Mouse (Mus musculus) lung, postnatal 4 days (tissue): ENCODE measurements around the gene Ppp1r12b.

Experiments
- DNase-seq, 2 experiments: peaks; one replicate each; pipeline ENCODE4 v3.0.0; 2021

Ppp1r12b gene

DNA sequence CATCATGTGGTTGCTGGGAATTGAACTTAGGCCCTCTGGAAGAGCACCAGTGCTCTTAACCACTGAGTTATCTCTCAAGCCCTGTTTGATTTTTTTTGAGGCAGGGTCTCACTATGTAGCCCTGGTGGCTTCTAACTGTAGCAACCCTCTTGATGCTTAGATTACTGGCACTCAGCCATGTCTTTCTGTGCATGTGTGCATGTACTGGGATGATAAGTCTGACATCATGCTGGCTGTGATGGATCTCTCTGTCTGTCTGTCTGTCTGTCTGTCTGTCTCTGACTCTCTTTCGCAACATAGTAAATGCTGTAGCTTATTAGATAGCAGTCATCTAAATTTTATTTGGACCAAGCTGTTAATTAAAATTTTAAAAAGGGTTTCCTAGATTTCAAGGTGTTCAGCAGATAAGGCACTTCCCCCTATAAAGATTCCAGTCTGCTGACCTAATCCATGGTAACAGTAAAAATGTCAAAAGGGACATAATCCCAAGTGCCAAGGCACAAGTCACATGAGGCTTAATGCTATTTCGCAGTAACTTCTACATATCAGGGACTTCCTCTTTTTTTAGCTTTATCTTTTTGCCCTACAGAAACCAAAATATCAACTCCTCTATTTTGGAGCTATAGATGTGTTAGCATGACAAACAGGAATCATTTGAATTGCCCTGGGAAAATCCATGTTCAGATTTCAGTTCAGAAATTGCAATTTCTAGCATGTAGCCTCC is 164.9 kb downstream of the Ppp1r12b start:
- no peak for DNase-seq

DNA sequence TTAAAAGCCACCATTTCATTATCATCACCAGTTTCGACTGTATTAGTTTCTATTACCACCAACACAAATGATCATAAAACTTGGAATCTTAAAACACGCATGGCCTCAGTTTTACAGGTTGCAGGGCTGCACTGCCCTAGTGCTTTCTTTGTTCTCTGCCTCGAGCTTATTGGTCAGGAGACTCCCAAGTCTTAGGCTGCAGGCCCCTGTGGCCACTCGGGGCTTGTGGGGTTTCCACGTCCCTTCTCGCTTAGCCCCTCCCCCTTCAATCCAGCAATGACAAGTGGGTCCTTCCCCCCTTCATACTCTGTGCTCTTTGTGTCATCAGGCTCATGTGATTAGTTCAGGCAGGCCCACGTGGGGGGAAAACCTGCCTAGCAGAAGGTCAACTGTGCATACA is 167.6 kb downstream of the Ppp1r12b start:
- no peak for DNase-seq

DNA sequence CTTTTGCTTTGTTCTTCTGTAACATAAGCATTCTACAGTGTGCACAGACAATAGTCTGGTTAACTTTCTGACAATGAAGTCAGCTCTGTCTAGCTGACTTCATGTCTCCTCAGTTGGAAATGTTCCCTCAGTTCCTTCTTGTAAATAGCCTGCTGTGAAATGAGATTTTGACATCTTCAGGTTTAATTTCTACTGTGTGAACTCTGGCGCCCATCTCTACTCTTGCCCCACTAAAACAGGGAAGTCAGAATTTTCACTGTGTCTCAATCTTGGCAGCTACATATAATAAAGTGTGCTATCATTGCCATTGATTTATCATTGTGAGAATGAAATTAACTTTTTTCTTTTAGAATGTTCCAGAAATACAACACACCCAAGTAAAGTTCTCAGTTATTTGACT is 170.8 kb downstream of the Ppp1r12b start:
- DNase-seq, result no peak

DNA sequence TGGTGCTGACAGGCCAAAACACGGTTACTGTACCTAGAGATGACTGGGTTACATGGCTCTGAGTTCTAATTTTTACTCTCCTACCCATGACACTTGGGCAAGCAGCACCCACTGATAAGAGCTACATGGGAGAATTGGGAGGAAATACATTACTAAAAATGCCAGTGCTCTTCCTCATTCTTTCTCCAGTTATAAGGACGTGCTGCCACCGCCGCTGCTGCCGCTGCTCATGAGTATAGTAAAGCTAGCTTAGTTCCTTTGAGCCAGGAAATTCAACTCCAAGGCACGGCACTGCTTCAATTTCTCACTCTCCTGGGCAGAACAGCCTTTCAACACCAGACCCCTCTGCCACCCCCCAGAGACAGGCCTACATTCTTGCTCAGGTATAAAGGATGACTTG is 171.3 kb downstream of the Ppp1r12b start:
- DNase-seq, result no peak

DNA sequence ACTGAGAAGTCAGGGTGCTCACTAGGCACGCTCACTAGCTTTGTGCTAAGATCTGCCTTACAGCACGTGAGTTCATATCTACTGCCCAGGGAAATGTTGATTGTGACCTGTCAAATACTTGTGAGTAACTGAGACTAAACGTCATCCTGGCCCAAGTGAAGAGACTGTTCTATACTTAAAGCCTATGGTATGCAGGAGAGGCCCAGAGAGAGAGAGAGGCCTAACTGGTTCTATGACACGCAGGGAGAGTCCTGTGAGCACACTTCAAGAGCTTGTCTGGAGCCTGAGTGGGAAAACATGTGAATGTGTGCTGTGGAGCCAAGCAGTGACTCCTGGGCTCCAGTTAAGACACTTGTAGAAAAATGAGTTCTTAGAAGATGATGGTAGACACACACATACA is 171.8 kb downstream of the Ppp1r12b start:
- DNase-seq, result peak in 1 of 2 experiments; percentile 59

DNA sequence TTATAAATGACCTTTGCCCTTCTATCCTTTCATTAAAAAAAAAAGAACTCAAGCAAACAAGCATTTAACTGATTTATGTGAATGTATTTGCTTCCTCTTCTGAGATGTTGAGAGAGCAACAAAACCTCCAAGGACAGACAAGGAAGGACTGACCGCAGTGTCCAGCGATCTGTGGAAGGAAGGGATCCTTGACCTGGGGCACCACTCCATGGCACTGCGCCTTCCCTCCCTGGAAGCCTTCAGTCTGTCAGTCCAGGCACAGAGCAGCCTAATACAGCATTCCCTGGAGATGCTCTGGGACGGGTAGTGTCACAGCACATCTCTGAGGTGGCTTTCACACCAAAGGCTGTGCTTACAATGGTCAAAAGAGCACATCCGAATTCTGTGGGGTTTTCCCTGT is 172.9 kb downstream of the Ppp1r12b start:
- no peak for DNase-seq

DNA sequence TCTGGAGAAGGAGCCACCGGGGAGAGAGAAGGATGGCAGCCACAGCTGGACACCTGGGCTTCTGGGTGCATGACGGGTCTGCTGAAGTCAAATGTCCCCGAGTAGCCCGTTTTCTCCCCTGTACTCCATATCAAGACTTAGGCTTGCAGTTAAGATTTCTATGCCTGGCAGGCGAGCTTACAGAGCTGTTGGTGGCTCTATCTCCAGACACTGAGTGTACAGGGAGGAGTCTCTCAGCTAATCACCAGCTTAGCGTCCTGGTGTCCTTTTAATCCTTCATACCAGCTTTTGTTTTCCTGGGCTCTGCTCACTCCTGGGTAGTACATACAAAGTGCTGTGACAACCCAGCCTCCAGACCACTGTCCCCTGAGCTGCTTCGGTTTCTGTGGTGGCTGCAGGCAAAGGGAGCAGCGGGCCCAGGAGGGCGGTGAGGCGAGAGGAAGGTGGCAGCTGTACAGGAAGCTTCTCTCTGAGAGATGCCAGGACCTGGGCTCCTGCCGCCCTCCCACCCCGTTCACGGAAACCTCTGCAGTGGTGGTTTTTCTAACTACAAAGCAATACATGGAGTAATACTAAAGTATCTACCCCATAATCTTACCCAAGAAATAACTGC is 177.7 kb downstream of the Ppp1r12b start:
- no peak for DNase-seq

DNA sequence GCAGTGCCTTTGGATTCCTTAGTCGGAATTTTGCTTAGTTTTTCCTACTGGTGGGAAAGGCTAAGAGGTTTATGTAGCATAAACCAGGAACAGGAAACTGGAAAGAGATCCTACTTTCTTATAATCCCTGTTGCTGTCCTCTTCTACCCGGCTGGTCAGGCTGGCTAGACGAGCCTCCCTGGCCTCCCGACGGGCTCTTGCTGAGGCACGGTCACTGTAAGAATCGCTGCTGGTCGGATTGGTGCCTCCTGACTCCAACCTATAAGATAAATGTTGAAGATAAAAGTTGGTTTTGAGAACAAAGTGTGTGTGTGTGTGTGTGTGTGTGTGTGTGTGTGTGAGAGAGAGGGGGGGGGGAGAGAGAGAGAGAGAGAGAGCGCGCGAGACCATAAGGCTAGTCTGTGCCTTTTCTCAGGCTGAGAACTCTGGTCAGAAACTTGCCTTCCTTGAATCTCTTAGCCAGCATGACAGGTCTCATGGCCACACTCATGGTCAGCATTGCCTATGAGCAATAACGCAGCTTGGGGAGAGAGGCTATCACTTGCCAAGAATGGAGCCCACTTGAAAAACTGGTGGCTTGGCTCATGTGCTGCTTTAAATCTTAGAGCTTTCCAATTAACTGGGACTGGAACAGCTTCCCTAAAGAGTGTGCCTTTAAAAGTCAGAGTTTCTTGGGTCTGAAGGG is 178.4 kb downstream of the Ppp1r12b start:
- DNase-seq, result no peak

DNA sequence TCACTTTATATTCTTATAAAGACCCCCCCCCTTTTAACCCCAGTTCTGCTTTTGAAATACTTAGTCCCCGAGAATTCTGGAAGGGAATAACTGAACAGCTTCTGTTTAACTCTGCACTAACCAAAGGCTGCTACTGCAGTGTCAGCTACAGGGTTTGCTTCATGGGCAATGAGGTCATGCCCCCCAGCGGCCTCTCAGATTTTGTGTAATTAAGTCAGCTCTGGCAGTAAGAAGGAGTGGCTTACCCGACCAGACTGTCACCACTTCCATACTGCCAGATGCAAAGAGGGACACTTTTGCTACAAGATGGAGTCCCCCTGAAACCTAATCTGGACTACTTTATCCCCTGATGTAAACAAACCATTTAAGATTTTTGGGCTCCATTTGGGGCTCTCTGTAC is 180.1 kb downstream of the Ppp1r12b start:
- DNase-seq, result no peak

DNA sequence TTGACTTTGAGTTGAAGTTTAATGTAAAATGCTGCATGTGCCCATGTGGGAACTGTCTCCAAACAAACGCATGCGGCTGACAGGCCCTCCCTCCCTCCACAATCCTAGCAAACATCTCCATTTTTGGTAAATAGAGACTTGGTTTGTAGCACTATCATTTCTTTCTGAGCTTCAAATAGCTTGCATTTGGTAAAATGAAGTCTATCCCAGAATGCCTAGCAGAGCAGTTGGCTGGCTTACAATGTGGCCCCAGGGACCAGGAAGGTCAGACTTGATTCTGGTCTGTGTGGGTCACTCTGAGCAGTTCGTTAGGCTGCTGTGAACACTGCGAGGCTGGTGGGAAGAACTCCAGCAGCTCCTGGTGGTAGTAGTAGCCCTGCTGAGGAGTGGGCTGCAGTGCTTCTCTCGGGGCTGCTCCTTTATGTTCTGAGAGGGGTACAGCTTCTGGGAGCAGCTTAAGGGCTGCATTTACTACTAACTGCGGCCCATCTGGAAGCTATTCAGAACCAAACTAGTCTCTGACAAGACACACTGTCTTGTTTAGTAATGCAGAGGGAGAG is 180.9 kb downstream of the Ppp1r12b start:
- DNase-seq, result peak in 1 of 2 experiments; percentile 63

DNA sequence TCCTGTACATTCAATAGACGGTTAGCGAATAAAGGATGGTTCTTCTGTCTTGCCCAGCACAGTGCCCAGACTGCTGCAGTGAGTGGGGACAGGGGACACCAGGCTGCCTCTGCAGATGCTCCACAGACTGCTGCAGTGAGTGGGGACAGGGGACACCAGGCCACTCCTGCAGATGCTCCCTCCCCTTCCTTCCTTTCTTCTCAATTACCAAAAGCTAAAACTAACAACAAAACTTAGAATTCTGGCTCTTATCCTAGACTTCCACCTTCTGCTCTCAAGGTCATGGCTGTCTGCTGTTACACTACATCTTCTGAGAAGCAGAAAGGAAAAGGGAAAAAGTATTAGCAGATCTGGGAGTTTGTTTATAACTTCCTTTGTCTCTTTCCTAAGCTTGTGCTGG is 181.5 kb downstream of the Ppp1r12b start:
- DNase-seq, result no peak

DNA sequence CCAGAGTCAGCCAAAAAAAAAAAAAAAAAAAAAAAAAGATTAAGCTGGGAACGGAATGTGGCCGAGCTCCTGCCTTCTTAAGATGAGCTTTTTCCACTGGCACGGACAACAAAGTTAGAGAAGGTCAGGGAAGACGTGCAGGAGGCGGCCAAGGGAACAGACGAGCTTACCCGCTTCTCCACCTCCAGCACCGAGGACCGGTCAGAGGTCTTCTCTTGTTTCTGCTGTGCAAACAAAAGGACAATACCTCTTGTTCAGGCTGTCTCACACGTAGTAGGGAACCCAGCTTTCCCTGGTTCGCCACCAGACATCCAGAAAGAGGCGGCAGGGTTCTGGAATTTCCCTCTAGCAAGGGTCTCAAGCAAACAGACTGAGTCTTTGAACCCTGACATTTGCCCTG is 182.5 kb downstream of the Ppp1r12b start:
- no peak for DNase-seq

DNA sequence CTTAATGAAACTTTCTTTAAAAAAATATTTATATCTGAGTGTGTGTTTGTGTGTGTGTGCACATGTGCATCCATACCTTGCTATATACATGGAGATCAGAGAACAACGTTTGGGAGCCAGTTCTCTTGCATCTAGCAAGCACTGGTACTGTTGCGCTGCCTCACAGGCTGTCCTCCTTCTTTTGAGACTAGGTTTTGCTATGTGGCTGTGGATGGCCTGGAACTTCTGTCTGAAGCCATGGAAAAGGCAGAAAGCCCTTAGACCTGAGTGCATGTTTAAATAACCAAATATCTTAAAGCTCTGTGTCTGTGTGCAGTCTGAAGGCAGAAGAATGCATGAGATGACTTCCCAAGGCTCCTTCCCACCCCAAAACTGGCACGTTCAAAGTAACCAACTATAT is 182.9 kb downstream of the Ppp1r12b start:
- no peak for DNase-seq

DNA sequence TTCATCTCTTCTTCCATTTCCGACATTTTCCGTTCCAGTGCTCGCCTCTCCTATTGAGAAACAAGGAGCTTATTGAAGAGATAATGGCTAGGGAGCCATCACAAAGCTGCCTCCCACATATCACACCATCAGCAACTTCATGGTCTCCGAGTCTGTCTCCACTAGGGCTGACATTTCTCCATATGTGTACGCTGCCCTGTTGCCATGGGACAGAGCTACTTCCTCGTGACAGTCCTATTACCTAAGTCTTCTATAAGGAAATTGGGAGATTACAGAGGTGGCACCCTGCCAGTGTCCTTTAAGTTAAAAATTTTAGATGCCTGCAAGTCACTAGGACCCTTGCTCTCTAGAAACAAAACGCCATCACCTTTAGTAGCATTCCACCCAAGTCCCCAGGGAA is 183.7 kb downstream of the Ppp1r12b start:
- DNase-seq, result no peak

DNA sequence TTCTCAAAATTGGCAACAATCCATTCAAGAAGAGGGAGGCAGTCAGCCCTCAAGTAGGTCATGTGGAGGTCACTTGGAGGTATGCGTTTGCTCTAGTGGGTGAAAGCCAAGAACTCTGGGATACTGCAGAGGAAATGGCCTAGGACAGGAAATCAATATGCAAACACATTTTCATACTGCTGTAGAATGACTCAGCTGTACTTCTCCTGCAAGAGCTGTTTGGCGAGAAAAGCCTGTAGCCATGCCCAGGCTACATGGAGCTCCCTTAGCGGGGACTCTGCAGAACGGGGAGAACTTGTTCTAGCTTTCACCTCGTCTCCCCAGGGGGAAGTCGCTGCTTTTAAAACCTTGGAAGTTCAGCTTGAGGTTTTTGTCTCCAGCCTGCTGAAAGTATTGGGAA is 184.4 kb downstream of the Ppp1r12b start:
- DNase-seq, result peak; percentile 62 to 67

DNA sequence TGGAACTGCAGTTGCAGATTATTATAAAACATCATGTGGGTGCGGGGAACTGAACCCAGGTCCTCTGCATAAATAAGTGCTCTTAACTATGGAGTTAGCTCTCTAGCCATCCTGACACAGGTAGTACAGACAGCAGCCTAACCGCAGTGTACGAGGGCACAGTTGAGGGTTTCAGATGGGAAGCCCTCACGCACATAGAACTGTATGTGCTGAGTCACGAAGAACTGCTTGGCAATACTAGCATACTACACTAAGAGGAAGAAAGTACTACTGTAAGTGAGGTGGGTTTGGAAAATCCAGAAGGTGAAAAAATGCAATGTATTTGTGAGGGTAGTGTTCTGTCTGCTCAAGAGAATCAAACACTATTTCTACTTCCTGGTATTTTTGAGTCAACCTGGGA is 185.4 kb downstream of the Ppp1r12b start:
- no peak for DNase-seq

DNA sequence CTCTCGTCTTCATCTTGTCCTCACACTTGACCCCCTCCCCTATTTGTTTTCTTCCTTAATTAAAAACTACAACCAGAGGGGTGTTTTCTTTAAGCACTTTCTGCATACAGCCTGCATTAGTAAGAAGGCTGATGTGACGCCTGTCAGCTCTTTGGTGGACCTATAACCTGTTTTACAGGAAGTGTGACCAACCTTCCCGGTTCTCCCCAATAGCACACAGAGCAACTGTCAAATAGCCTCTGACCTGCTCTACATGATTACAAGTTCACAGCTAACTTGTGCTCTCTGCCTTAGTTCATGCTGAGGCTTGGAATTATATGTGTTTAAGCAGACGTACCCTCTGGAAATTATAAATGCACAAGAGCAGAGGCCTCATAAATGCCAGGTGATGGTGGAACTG is 189.3 kb downstream of the Ppp1r12b start:
- no peak for DNase-seq

DNA sequence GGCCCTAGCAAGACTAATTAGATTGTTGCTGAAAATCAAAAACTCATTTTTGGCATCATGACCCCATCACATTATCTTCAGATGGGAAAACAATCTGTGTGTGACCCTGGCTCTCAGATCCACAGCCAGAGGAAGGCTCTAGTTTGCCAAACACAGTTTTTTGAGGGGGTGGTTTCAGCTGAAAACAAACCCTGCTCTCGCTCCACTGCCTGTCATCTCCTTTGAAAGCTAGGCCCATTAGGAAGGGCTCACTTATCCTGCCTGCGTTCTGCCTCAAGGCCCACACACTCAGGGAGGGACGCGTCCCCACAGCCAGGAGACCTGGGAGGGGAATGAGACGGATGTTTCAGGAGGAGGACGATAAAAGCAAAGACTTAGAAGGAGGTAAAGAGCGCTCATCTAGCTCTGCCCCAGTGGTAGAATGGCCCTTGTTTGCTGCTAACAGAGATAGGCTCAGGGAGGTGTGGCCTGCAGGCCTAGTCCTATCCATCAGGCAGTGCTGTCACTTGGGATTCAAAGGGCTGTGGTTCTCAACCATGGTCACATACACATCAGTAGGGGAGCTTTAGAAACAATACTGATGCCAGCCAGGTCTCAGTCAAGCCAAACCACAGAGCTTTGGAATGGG is 190.8 kb downstream of the Ppp1r12b start:
- DNase-seq, result no peak

DNA sequence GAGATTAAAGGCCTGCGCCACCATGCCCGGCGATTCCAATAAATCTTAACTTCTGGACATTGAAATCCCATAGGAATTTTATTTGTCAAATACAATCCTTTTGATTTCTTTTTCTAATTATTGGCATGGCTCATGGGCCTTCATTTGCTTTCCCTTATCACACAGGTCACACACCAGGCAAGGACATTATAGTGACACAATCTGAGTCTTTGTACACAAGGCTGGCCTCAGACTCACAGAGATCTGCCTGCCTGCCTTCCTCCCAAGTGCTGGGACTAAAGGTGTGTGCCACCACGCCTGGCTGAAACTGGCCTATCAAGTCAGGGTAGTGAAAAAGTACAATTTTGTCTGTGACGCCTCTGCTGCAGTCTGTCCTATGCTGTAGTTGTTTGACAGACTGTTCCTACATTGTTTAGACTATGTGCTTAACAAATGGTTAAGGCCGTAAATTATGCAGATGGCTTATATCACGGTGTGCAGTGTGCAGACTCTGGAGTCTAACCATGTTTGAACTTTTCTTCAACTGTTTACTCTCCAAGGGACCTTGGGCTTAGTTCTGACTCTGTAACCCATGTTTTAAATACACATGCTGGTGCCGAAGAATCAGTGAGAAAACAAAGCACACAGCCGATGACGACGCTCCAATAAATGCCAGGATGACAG is 191.8 kb downstream of the Ppp1r12b start:
- DNase-seq, result no peak

DNA sequence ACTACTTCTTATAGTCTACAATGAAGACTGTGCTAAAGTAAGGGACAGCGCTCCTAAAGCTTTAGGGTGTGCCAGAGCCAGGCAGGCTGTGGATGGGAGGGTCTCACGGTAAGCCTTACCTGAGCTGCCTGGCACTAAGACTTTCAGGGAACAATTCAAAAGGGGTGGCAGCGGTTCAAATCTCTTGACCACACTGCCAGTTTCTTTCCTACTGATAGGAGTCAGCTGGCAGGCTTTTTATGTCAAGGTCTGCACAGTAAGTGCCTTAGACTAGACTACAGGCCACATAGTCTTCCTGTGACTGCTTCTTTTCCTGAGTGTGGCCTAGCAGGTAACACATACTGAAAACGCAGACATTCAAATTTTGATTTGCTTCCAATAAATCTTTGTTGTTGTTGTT is 192.5 kb downstream of the Ppp1r12b start:
- no peak for DNase-seq

DNA sequence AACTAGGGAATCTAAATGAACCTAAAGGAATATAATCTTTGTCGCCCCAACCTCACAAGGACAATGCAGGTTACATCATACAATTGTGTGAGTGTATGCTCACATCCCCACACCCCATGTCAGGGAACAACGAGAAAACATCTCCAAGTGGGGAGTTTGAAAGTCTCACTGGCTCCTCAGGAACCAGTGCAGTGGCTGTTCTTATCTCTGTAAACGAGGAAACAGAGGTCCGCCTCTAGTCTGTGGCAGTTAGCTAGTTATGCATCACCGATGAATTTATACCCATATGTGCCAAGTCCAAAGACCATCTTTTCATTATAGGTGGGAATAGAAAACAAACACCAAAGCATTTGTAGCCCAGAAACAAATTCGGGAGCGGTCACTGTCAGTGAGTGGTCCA is 194.2 kb downstream of the Ppp1r12b start:
- no peak for DNase-seq

DNA sequence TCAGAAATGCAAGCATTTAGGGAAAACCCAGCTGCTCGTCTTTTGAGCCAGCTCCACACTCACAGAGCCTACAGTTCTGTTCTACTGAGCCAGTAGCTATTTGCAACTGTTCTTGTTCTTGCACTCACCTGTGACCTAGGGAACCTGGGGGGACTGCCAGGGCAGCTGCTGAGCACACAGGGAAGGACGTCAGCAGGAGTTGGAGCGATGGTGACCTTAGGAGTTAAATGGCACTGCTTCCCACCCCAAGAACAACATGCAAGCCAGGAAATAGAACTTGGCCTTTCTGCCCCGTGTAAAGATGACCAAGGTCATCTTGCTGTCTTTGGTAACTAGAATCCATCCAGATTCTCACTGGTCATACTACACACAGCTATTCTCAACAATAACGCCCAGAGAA is 195.1 kb downstream of the Ppp1r12b start:
- DNase-seq, result no peak

DNA sequence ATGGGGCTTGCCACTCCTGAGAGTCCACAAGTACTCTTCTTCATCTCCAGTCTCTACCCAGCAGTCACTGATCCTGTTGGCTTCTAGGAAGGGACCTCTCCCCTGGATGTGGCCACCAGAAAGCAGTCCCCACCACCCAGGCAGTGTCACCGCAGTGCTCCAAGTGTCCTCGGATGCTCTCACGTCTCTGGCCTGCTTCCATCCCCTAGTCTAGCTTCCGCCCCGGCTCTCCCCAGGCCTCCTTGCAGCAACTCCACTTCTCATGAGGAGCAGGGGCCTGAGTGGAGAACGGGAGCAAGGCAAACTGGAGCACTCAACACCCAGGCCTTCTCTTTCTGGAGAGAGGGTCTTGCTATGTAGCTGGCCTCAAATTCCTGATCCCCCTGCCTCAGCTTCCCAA is 196.6 kb downstream of the Ppp1r12b start:
- DNase-seq, result peak in 1 of 2 experiments; percentile 50
